Mouse (Mus musculus) cerebellum, adult 2 months (tissue): ENCODE measurements around the gene Foxo1. TPM values are rescaled to one million over a fixed set of nuclear protein-coding genes. Genes with fewer than 3 reads are reported as not detected.

Experiments used
- DNase-seq, 2 experiments: peaks; one replicate each; pipeline ENCODE4 v3.0.0; 2021
- H3K27ac ChIP-seq: fragments of 200-500 bp; 2 replicates; pipeline ENCODE4 v1.5.1; 2012; ENCODE audit warnings: low read length, control low read depth, inconsistent platforms; ENCODE audit not compliant: insufficient read depth
- H3K27me3 ChIP-seq: fragments of 200-500 bp; 2 replicates; pipeline ENCODE4 v1.6.1; 2012; ENCODE audit warnings: inconsistent platforms, mild to moderate bottlenecking, low read length, moderate library complexity; ENCODE audit not compliant: control insufficient read depth, insufficient read depth
- H3K4me1 ChIP-seq: fragments of 200-500 bp; 2 replicates; pipeline ENCODE4 v1.6.1; 2011; ENCODE audit warnings: low read length; ENCODE audit not compliant: control insufficient read depth, insufficient read depth
- H3K4me3 ChIP-seq: fragments of 200-500 bp; replicated peaks from 2 replicates; pipeline ENCODE3; 2011; ENCODE audit warnings: mild to moderate bottlenecking, low read depth, low read length, control low read depth; ENCODE audit not compliant: insufficient read depth
- CTCF ChIP-seq: fragments of 200-500 bp; IDR thresholded peaks from 2 replicates; pipeline ENCODE4 v1.5.1; 2011; ENCODE audit warnings: low read depth, mild to moderate bottlenecking, control low read depth, low read length, moderate library complexity, borderline replicate concordance; ENCODE audit not compliant: insufficient read depth
- POLR2A ChIP-seq: fragments of 200-500 bp; IDR thresholded peaks from 2 replicates; pipeline ENCODE4 v1.6.1; 2011; ENCODE audit warnings: low read length, control low read depth, borderline replicate concordance; ENCODE audit not compliant: insufficient read depth
- WGBS: fragments of 180-500 bp; shearing (Covaris S2); methylation state at CpG from one replicate; pipeline ENCODE4 v1.1.7; 2018; 5-methylcytosine and 5-hydroxymethylcytosine counted together
- polyA plus RNA-seq: library from polyadenylated mRNA; depleted of rRNA; stranded (reverse); fragments of >200 nt; gene quantifications from 2 replicates; pipeline ENCODE4 v1.2.3, GENCODE M21; 2012

Foxo1 gene
- polyA plus RNA-seq, 1 experiment, result 5.4 TPM

GRCm38 (mm10) chr3:52262431-52263161, 5.5 kb upstream of the Foxo1 start:
- no peak overlapping the region for H3K27ac ChIP-seq
- WGBS, result 27% methylated on average over 13 of the region's 13 CpGs
- peak; percentile 71 to 79 for DNase-seq
- H3K4me3 ChIP-seq, result no peak overlapping the region
- no peaks in the 10 kb centered on the region for H3K27me3 ChIP-seq
- TF ChIP-seq CTCF, result peak; percentile 95
- TF ChIP-seq POLR2A, result no peak
- peaks cover 9% of the 10 kb centered on the region; the same call in 1 of the 2 replicates for H3K4me1 ChIP-seq

GRCm38 (mm10) chr3:52264354-52264753, 3.8 kb upstream of the Foxo1 start:
- 81% methylated on average over 8 of the region's 8 CpGs for WGBS
- H3K4me3 ChIP-seq, result no peak overlapping the region
- DNase-seq, result no peak

DNA sequence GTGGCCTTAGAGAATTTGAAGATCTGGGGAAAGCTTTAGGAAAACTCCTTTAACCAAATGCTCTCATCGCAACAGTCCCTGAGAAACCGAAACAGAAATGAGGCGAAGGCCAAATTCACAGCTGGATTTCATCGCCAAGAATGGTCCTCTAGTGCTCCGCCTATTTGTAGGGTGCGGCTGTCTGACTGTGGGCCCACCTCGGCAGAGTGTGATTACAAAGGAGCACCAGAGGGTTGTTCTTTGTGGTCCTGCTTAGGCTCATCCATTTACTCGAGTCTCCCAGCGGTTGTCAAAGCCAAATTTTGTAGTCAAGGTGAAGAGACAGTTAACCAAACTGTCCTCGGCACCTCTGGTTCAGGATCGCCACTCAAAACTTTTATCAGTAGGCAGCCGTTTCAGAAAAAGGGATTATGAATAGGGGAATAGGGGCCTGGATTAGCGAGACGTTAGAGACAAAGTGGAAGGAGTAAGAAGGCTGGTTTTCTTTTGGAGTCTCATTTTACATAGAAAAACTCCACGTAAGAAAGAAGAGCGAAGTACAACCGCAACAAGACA, 1.5 kb upstream of the Foxo1 start:
- WGBS, result 60% methylated on average over 17 of the region's 17 CpGs
- no peak for TF ChIP-seq POLR2A
- no peak for TF ChIP-seq CTCF
- Histone ChIP-seq H3K27ac (no peak overlapping the region), H3K4me3 (no peak overlapping the region), H3K4me1 (no peaks in the 10 kb centered on the region), H3K27me3 (no peaks in the 10 kb centered on the region)
- DNase-seq, result no peak

More at GRCm38 (mm10) chr3:52264354-52264753, 3.8 kb upstream of the Foxo1 start:
- Histone ChIP-seq H3K27ac (no peak overlapping the region), H3K27me3 (no peaks in the 10 kb centered on the region), H3K4me1 (no peaks in the 10 kb centered on the region)
- TF ChIP-seq CTCF (no peak), POLR2A (no peak)

DNA sequence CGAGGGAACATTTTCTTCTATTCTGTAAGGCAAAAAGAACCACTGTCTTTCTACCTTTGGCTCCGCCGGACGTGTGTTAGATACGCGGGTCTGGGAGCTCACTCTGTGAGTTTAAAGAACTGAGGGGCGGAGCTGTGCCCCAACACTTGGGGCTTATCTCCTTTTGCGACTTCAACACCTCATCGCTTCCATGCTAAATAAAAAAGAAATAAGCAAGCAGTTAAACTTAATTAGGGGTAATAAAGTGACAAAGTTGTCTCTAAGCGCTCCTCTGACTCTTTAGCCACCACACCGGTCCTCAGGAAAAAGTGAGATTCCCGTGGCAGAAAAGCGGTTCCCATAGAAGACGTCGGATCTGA, 864 bp upstream of the Foxo1 start:
- peak overlapping the region; percentile 91 for H3K4me3 ChIP-seq
- WGBS, result 6% methylated on average over 15 of the region's 15 CpGs
- TF ChIP-seq POLR2A (no peak), CTCF (no peak)
- H3K27me3 ChIP-seq, result no peaks in the 10 kb centered on the region
- no peak overlapping the region for H3K27ac ChIP-seq
- no peak for DNase-seq
- no peaks in the 10 kb centered on the region for H3K4me1 ChIP-seq

GRCm38 (mm10) chr3:52268487-52268736, 276 bp downstream of the Foxo1 start:
- TF ChIP-seq CTCF, result no peak
- no peak for TF ChIP-seq POLR2A
- Histone ChIP-seq H3K4me1 (no peaks in the 10 kb centered on the region), H3K4me3 (peak overlapping the region; percentile 87), H3K27ac (peak overlapping the region; percentile 57), H3K27me3 (no peaks in the 10 kb centered on the region)
- no peak for DNase-seq
- WGBS, result under 1% methylated on average over 39 of the region's 40 CpGs

DNA sequence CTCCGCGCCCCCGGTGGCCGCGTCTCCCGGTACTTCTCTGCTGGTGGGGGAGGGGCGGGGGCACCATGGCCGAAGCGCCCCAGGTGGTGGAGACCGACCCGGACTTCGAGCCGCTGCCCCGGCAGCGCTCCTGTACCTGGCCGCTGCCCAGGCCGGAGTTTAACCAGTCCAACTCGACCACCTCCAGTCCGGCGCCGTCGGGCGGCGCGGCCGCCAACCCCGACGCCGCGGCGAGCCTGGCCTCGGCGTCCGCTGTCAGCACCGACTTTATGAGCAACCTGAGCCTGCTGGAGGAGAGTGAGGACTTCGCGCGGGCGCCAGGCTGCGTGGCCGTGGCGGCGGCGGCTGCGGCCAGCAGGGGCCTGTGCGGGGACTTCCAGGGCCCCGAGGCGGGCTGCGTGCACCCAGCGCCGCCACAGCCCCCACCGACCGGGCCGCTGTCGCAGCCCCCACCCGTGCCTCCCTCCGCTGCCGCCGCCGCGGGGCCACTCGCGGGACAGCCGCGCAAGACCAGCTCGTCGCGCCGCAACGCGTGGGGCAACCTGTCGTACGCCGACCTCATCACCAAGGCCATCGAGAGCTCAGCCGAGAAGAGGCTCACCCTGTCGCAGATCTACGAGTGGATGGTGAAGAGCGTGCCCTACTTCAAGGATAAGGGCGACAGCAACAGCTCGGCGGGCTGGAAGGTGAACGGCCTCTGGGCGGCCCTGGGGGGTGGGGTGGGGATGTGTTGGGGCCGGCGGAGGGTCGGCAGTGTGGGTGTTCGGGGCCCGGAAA, 789 bp downstream of the Foxo1 start:
- TF ChIP-seq POLR2A (no peak), CTCF (no peak)
- Histone ChIP-seq H3K27me3 (no peaks in the 10 kb centered on the region), H3K4me1 (no peaks in the 10 kb centered on the region), H3K27ac (peak overlapping the region; percentile 57), H3K4me3 (peak overlapping the region; percentile 87)
- peak; percentile 38 to 59 for DNase-seq
- 2% methylated on average over 88 of the region's 89 CpGs for WGBS

DNA sequence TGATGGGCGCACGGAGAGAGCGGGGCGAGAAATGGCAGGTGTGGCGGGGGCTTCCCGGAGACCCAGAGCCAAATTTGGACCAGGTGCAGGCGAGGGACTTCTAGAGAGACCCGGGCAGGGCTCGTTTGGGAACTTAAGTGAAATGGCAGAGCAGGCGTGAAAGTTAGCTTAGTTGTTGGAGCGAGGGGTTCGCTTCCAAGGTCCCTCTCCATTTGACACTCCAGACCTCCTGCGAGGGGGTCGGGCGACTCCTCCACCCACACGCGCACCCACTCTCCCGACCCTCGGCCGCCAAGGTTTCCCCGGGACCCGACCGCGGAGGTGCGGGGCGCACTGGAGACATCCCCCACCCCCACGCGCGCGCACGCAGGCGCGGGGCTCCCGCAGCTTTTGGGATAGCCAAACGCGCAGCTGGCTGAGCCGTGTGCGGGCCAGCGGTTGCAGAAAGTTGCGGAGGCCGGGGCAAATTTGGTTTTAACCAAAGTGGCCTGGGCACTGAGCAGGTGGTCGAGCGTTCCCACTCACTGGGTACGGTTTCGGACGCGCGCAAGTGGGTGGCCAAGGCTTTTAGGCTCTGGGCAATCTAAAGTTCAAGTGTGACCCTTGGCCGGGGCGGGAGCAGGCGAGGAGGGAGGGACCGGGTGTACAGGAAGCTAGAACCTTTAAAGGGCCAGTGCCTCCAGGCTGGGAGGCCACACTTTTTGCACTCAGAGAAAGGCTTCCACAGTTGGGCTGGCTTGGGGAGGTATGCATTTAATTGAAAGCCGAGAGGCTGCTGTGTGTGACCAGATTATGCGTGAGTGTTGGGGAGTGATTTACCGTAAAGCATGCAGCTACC, 1.6 kb downstream of the Foxo1 start:
- H3K27ac ChIP-seq, result no peak overlapping the region
- peak; percentile 44 to 58 for DNase-seq
- H3K27me3 ChIP-seq, result no peaks in the 10 kb centered on the region
- H3K4me1 ChIP-seq, result no peaks in the 10 kb centered on the region
- H3K4me3 ChIP-seq, result peak overlapping the region; percentile 87
- TF ChIP-seq POLR2A (no peak), CTCF (no peak)
- WGBS, result 2% methylated on average over 55 of the region's 55 CpGs
